Mouse (Mus musculus) thymus, postnatal 4 days (tissue): ENCODE measurements around the gene Spon1.

ENCODE experiments used
- DNase-seq: peaks from one replicate; pipeline ENCODE4 v3.0.0; 2021

Spon1 gene

DNA sequence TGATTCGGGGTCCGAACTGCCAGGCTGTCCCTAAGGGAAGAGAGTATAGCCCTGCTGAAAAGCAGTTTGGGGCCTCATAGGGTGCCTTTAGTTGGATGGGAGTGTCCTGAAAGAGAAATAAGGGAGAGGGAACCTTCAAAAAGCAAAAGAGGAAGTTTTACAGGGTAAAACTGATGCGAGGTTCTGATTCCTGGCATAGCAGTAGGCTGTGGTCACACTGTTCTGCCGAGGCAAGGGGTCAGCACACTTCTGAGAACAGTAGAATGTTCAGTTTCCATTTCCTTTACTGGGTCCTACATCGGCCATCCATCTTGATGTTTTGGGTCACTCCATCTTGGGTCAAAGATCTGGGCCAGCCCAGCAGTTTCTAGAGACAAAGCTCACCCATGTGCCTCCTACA lies 14.5 kb downstream of the Spon1 start:
- no peak for DNase-seq

- no peak for DNase-seq
Measured at GRCm38 (mm10) chr7:113791991-113792390, 26.2 kb downstream of the Spon1 start.

GRCm38 (mm10) chr7:113792871-113793270 lies 27.1 kb downstream of the Spon1 start:
- no peak for DNase-seq

DNA sequence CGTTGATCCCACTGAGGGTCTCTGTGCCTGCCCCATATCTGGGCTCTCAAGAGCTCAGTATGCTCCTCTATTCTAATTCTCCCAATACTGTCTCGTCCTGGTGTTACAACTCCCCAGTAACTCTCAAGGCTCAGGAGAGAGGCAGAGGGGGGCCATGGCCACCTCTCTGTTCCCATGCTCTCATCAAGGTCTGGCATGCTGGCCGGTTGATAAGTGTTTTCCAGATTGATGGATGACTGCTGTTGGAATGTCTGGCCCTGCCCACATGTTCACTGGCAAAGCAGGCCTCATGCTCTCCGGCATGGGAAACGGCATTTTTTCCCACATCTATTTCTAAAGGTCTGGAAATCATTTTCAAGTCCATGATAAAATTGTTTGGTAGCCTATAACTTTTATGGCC lies 29.4 kb downstream of the Spon1 start:
- DNase-seq = no peak

- no peak for DNase-seq
Measured at GRCm38 (mm10) chr7:113797134-113797533, 31.3 kb downstream of the Spon1 start.

GRCm38 (mm10) chr7:113798605-113799255 lies 32.9 kb downstream of the Spon1 start:
- no peak for DNase-seq

DNA sequence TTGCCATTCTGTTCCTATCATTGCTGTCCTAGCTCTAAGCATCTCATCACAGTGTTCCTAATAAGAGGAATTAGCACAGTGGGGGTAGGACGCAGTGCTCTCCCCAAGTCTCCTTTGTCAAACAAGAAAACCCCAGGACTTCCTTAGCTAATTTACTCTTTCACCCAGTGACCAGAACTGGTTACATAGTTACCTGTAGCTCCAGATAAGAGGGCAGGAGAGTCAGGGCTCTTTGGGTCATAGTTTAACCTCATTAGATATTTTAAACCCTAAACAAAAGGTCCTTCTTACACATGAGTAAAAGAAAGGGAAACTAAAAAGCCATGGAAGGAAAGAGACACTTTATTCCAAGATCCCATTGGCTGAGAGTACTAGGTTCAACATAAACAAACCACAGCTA lies 44.0 kb downstream of the Spon1 start:
- no peak for DNase-seq

- DNase-seq = no peak
Measured at GRCm38 (mm10) chr7:113811376-113812158, 45.8 kb downstream of the Spon1 start.

DNA sequence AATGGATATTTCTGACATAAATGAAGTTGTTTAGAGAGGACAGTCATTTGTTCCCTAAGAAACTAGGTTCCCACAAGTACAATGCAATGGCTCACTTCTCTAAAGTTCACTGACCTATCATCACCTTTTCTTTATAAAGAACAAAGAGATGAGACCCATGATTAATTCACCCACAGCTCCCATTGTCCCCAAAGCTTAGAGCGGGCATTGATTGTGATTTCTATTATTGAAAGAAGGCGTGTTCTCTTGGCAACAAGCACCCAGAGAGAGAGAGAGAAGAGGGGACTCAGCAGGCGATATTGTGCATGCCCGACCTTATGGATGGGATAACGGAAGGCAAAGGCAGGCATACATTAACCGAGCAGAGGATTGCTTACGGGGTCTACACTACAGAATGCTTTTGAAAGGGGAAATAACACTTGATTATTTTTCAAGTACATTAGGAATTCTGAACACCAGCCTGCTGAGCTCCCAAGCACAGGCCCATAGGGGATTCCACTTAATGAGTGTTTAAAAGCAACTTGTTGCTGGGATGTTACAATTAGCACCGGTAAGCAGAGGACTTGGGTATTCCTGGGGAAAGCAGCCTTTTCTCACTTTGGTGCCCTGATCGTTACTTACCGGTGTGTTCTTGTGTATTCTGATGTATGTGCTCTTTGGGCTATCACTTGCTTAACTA lies 48.4 kb downstream of the Spon1 start:
- DNase-seq = no peak

- no peak for DNase-seq
Measured at GRCm38 (mm10) chr7:113815726-113816125, 49.9 kb downstream of the Spon1 start.

DNA sequence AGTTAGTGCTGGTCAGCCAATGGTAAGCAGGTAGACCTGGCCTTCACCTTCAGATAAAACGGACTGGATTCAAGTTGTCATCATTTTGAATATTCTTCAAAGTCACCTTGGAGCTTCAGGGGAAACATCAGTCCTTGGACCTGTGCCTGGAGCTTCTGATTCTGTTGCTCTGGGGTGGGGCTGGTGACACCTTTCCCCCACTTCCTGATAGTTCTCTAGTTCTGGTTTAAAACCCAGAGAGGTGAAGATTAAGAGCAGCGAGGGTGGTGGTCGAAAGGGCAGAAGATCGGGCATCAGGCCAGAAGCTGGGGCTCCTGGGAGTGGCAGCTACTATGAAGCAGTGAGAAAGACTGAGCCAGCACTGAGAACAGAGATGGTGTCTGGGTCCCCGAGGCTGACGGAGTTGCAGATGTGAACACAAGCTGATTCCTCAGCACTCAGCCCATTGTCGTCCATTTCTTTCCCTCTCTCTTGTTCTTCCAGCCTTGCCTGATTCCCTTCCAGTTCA lies 51.1 kb downstream of the Spon1 start:
- DNase-seq = no peak

DNA sequence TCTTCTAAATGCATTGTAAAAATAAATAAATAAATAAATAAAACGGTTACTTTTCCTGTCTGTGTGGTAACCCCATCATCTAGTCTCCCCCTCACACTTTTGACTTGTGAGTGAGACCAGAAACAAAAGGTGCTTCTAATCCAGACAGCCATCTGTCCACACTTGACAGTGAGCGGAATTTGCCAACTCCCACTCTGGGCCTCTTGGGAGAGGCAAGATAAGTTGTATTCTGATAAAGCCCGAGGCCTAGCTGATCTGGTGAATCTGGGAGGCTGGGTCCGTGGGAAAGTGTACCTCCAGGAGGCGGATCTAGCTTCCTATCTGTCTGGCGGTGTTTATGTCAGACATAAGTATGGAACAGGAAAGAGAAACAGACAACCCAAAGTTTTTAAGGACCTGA lies 52.3 kb downstream of the Spon1 start:
- no peak for DNase-seq

GRCm38 (mm10) chr7:113820213-113820612 lies 54.4 kb downstream of the Spon1 start:
- no peak for DNase-seq

GRCm38 (mm10) chr7:113823026-113823425 lies 57.2 kb downstream of the Spon1 start:
- DNase-seq = no peak

GRCm38 (mm10) chr7:113824651-113825050 lies 58.9 kb downstream of the Spon1 start:
- DNase-seq = no peak

- DNase-seq = no peak
Measured at GRCm38 (mm10) chr7:113825498-113826205, 59.9 kb downstream of the Spon1 start.

GRCm38 (mm10) chr7:113826510-113826909 lies 60.7 kb downstream of the Spon1 start:
- no peak for DNase-seq

GRCm38 (mm10) chr7:113828122-113828571 lies 62.3 kb downstream of the Spon1 start:
- no peak for DNase-seq

DNA sequence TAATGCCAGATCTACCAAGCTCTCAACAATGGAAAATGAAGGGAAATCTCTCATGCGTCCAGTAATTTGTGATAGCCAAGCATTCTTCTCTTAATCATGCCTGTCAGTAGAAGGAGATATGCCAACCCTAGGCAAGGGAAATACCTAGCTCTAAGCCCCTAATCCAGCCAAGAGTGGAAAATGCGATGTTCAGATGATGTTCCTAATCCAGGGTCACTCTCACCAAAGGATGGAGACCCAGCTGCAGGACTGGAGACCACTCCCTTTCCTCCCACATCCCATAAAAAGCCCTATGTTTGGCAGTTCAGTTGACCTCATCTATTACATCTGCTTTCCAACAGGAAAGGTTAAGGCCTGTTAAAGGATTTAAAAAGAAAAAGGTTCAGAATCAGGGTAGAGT lies 62.8 kb downstream of the Spon1 start:
- no peak for DNase-seq

- no peak for DNase-seq
Measured at GRCm38 (mm10) chr7:113837151-113837550, 71.4 kb downstream of the Spon1 start.

- DNase-seq = no peak
Measured at GRCm38 (mm10) chr7:113839431-113839830, 73.6 kb downstream of the Spon1 start.

DNA sequence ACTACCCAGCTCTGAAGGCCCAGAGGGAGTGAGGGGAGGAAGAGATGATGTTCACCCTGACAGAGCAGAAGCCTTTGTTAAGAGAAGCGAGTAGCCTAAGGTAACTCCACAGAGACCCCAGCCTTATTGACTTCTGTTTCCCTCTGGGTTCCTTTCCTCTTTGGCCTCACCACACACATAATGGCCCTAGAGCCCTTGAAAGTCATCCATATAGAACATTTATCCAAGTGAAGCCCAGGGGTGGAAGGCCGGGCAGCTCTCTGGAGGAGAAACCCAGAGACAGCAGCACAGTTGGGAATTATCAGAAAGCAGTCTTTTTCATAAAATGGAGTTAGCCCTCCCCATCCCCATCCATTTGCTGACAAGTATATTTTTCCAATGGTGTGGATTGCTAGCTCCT lies 75.7 kb downstream of the Spon1 start:
- no peak for DNase-seq

DNA sequence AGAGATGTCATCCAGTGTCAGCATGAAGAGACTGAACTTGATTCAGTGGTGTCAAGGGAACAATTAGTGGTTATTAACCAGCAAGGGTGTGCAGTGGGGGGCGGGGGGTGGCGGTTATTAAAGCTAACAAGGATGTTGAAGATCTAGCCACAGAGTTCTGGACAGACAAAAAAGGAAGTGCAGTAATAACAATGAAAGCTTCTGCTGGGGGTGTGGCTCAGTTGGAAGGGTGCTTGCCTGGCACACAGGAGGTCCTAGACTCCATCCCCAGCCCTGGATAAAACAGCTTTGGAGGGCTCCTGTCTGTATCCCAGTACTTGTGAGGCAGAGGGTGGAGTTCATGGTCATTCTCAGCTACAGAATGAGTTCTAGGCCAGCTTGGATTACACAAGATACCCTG lies 77.4 kb downstream of the Spon1 start:
- DNase-seq = no peak
